Mouse (Mus musculus) embryonic stem cell, embryonic (primary cell): ENCODE measurements around the gene Gtdc1.

Experiments
- CTCF ChIA-PET, 4 experiments: fragments of 300-600 bp in 2 of 4; fragments of 350-600 bp in 2 of 4; sonication (Branson Sonifier 250); formaldehyde crosslinking; loops; one replicate each; lab custom pipeline; 2022; ENCODE audit warnings: inconsistent platforms in 2 of 4; lab: Charles Lee
- POLR2A ChIA-PET, 4 experiments: fragments of 300-600 bp in 2 of 4; fragments of 350-600 bp in 2 of 4; sonication (Branson Sonifier 250); formaldehyde crosslinking; loops; one replicate each; lab custom pipeline; 2022; ENCODE audit warnings: antibody characterized with exemption in 4 of 4, inconsistent platforms in 1 of 4; lab: Charles Lee

Gtdc1 gene

DNA sequence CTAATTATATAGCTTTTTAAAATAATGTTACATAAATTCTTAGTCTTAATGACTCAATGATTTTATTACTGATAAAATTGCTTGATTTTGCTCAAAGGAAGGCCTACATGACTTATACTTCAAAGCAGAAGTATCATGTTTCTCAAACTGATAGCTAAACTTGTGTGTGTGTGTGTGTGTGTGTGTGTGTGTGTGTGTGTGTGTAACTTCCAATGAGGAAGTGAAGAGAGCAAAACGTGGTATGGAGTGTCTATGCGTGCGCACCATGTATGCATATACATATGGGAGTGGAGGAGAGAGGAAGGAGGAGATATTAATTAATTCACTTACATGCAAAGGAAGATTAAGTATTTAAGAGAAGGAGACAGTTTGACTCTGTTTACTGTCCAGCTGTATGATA lies 100.8 kb downstream of the Gtdc1 start:
- POLR2A ChIA-PET = interaction anchor here in 1 of 4 experiments (0.5 kb wide), 1 partner anchor 358 kb away, joined by 3 read pairs; no protein-coding TSS in a partner anchor
- CTCF ChIA-PET = no interaction called here

- CTCF ChIA-PET = no interaction called here
- POLR2A ChIA-PET = no interaction called here
Observed at GRCm38 (mm10) chr2:44817787-44818186, 109.7 kb downstream of the Gtdc1 start.

DNA sequence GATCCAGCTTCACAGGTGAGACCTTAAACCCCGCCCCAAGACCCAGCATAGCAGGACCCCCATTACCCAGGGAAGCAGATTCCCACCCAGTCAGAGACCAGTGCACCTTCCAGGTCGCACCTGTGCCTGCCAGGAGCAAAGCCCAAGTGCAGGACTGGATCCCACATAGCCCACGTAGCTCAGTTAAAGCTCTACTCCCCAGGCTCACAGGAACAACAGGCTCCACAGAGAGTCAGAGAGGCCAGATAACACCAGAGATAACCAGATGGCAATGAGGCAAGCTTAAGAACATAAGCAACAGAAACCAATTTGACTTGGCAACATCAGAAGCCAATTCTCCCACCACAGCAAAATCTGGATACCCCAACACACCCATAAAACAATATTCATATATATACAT lies 113.7 kb downstream of the Gtdc1 start:
- ChIA-PET CTCF (interaction anchor here in 1 of 4 experiments (0.5 kb wide), 1 partner anchor 1414 kb away, joined by 4 read pairs; no protein-coding TSS in a partner anchor), POLR2A (no interaction called here)

DNA sequence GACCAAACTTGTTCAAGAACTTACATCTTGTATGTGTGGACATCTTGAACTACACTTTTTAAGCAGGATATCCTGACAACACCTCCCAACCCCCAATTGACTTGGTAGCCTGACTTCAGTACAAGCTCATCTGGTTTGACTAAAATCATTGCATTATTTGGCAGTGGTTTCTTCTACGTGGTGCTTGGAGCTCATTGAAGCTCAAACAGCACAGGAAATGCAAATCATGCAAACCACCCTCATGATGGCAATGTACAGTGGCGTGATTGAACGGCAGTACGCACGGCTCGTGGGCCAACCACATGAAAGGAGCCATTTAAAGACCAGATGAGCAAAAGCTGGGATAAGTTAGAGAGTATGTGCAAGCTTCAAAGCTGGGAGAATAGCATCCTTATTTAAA lies 123.0 kb downstream of the Gtdc1 start:
- CTCF ChIA-PET = interaction anchor here in 1 of 4 experiments (0.6 kb wide), 1 partner anchor 95 kb away, joined by 3 read pairs; no protein-coding TSS in a partner anchor
- POLR2A ChIA-PET = no interaction called here

GRCm38 (mm10) chr2:44801361-44801760 lies 126.1 kb downstream of the Gtdc1 start:
- POLR2A ChIA-PET = interaction anchor here in 1 of 4 experiments (0.6 to 1.0 kb wide), 2 partner anchors 8 to 482 kb away, joined by 3 read pairs; no protein-coding TSS in a partner anchor

DNA sequence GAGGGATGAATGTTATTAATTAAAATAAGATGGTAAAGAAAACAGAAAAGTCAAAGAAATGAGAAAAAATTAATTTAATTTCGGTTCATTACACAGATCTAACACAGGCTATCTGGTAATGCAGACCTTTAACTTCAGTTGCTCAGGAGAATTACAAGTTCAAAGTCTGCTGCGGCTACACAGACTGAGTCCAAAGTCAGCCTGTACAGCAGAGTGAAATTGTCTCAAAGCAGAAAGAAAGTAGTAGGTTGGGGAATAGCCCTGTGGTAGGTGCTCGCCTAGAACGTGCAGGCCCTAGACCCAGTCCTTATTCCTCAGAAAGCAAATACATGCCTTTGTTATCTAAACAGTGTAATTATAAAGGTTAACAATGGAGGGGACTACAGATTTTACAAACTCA lies 135.6 kb downstream of the Gtdc1 start:
- CTCF ChIA-PET = no interaction called here
- POLR2A ChIA-PET = no interaction called here

More at GRCm38 (mm10) chr2:44801361-44801760, 126.1 kb downstream of the Gtdc1 start:
- CTCF ChIA-PET = no interaction called here

DNA sequence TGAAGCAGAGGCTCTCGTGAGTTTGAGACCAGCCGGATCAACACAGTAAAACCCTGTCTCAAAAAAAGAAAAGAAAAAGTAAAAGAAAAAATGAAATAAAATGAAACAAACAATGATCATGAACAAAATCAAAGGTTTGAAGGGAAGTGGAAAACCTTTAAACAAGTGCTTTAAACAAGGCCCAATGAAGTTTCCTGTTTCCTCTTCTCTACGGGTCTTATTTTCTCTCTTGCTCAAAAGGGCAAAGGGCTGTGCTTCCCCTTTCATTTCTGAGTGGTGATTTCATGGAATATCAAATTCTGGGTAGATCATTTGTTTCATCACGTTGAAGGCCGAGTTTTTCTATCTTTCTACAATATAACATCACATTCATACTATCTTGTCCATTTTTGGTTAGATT lies 136.3 kb downstream of the Gtdc1 start:
- POLR2A ChIA-PET = no interaction called here
- CTCF ChIA-PET = no interaction called here

- POLR2A ChIA-PET = no interaction called here
- CTCF ChIA-PET = no interaction called here
Observed at GRCm38 (mm10) chr2:44782746-44783145, 144.7 kb downstream of the Gtdc1 start.

DNA sequence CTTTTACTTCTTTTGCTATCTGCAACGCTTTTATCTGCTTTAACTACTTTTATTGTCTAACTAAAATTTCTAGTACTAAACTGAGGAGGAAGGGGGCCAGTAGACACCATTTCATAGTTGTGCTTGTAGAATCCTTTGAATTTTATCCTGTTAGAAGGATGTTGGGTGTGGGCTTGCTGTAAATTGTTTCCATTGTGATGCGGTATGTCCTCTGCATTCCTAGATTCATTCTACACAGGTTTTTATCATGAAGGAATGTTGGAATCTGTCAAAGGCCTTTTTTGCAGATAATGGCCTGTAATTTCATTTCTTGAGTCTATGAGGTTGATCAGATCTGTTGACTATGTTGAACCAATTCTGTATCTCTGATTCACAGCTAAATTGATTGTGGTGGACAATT lies 146.5 kb downstream of the Gtdc1 start:
- ChIA-PET CTCF (no interaction called here), POLR2A (no interaction called here)

- ChIA-PET POLR2A (no interaction called here), CTCF (no interaction called here)
Observed at GRCm38 (mm10) chr2:44763898-44764297, 163.6 kb downstream of the Gtdc1 start.

DNA sequence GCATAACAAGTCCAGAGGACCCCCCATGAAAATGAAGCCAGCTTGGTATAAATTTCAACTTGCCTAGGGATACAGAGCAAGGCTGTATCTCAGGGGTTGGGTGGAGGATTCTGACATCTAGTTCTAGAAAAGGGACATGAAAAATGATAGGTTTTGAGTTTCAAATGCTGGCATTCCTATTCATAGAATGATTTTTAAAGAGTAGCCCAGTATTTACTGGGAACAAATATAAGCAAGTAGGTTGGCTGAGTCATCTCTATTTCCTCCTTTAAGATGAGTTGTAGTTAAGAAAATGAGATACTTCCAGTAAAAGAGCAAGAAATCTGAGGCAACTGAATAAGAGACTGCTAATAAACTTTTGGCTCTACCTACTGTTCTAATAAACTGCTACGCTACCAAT lies 190.8 kb downstream of the Gtdc1 start:
- CTCF ChIA-PET = no interaction called here
- POLR2A ChIA-PET = no interaction called here

DNA sequence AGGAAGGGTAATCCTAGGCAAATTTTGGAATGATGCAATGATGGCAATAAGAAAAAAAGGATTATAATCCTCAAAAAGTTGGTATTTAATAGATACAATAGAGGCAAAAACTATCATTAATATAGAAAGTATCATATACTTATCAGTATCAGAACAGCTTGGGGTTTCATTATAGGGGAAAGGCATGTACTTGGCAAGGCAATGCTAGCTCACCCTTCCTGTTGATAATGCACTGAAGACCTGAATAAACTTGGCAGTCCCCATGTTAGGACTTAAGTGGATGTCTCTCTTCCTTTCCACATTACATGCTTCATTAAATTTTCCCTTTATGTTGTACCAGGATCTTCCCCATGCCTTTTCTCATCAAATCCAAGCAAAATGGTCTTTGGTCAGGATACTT lies 206.0 kb downstream of the Gtdc1 start:
- CTCF ChIA-PET = no interaction called here
- POLR2A ChIA-PET = interaction anchor here in 1 of 4 experiments (1.1 kb wide), 1 partner anchor 16 kb away, joined by 3 read pairs; no protein-coding TSS in a partner anchor

- POLR2A ChIA-PET = no interaction called here
- CTCF ChIA-PET = no interaction called here
Observed at GRCm38 (mm10) chr2:44705883-44706615, 221.4 kb downstream of the Gtdc1 start.

GRCm38 (mm10) chr2:44700276-44700675 lies 227.2 kb downstream of the Gtdc1 start:
- ChIA-PET POLR2A (interaction anchor here in 1 of 4 experiments (0.9 kb wide), 1 partner anchor 12 kb away, joined by 3 read pairs; no protein-coding TSS in a partner anchor), CTCF (no interaction called here)

- ChIA-PET CTCF (no interaction called here), POLR2A (no interaction called here)
Observed at GRCm38 (mm10) chr2:44696441-44696840, 231.0 kb downstream of the Gtdc1 start.

DNA sequence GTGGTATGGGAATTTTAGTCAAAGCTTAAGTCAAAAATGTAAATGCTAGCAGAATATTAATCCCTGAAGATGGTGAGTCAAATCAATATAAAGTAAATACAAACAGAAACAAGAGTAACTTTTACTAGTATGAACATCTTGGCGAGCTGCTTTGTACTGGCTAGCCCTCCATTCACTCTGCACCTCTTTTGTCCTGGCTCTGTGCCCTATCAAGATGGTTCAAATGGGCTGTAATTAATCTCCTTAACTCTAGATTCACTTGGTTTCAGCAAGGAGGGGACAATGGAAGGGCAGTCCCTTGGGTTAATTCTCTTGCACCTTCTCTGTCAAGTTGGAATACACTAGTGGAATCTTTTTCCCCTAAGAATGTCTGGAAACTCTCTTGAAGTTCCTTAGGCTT lies 233.6 kb downstream of the Gtdc1 start:
- ChIA-PET CTCF (no interaction called here), POLR2A (no interaction called here)

- POLR2A ChIA-PET = no interaction called here
Observed at GRCm38 (mm10) chr2:44664049-44664448, 263.4 kb downstream of the Gtdc1 start.

GRCm38 (mm10) chr2:44659870-44660269 lies 267.6 kb downstream of the Gtdc1 start:
- ChIA-PET POLR2A (no interaction called here), CTCF (no interaction called here)

More at GRCm38 (mm10) chr2:44664049-44664448, 263.4 kb downstream of the Gtdc1 start:
- CTCF ChIA-PET = no interaction called here

DNA sequence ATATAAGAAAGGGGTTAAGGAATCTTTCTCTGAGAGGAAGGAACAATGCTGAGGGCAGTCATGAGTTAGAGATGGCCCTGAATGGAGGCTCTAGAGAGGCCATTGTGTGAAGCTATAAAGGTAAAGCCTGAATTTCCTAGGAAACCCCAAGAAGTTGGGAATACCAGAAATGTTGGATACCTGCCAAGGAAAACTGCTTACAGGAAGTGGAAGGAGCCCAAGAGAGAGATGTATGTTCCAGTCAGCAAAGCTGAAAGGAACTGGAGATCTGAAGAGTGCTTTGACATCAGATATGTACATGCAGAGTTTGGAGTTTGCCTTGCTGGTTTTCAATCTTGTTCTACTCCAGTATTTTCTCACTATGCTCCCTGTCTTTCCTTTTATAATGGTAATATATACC lies 268.4 kb downstream of the Gtdc1 start:
- ChIA-PET POLR2A (no interaction called here), CTCF (no interaction called here)

DNA sequence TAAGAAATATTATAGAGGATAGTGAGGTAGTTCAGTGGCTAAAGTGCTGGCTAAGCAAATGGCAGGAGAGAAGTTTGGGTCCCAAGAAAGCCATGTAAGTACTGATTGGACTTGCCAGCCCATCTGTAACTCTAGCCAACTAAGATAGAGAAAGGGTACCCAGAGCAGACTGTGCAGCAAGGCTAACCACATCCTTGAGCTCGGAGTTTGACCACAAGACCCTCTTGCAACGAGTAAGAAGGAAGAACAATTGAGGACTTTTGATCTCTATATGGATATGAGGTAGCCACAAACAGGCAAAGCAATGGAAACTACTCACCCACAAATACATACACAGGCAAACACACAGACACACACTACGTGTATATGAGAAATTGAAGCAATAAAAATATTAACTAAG lies 278.9 kb downstream of the Gtdc1 start:
- ChIA-PET CTCF (no interaction called here), POLR2A (no interaction called here)

DNA sequence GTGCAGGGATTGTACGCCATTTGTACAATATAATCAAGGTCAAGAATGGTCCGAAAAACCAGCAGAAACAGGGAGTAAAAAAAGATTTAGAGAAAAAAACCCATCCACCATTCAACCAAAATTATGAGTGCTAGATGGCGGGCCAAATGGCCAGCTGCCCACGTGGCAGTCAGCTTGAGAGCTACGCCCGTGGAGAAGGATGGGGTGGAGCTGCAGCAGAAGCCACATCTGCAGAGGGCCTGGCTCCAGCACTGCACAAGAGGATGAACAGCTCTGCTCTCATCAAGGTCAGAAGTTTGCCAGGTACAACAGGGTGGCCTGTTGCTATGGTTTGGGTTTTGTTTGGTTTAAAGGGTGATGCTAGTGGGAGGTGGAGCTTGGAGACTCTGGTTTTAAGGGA lies 281.1 kb downstream of the Gtdc1 start:
- CTCF ChIA-PET = no interaction called here

More for the DNA sequence above, 281.1 kb downstream of the Gtdc1 start:
- POLR2A ChIA-PET = no interaction called here
